Mouse (Mus musculus) limb, embryonic 11.5 days (tissue): ENCODE data around the gene Gm14322. TPM values are rescaled to one million over a fixed set of nuclear protein-coding genes. Genes with fewer than 3 reads are reported as not detected.
"Not testable (repeated sequence)": the region's sequence is repeated elsewhere in the genome, so short reads cannot be mapped to it uniquely, and the experiment has no call there.

Source experiments
- ATAC-seq: fragments of 200-750 bp; cut with Nextera tagmentation; 2 replicates; pipeline ENCODE4 v1.8.0; 2017; ENCODE audit warnings: low read depth; ENCODE audit not compliant: insufficient number of reproducible peaks, low FRiP score, low TSS enrichment
- DNase-seq: peaks from one replicate; pipeline ENCODE4 v3.0.0-alpha.2; 2015; ENCODE audit warnings: low spot score
- H3K27ac ChIP-seq: fragments of 300-500 bp; sonication (generic); replicated peaks from 2 replicates; pipeline ENCODE4 v1.5.1; 2014; ENCODE audit warnings: low read depth, mild to moderate bottlenecking, low read length
- H3K27me3 ChIP-seq: fragments of 300-500 bp; sonication (generic); 2 replicates; pipeline ENCODE4 v1.6.1; 2014; ENCODE audit warnings: mild to moderate bottlenecking, low read length, mixed read lengths; ENCODE audit not compliant: control insufficient read depth, insufficient read depth
- H3K36me3 ChIP-seq: fragments of 300-500 bp; sonication (generic); 2 replicates; pipeline ENCODE4 v1.6.1; 2014; ENCODE audit warnings: mild to moderate bottlenecking, low read length, moderate library complexity, mixed read lengths; ENCODE audit not compliant: control insufficient read depth, insufficient read depth
- H3K4me1 ChIP-seq: fragments of 300-500 bp; sonication (generic); 2 replicates; pipeline ENCODE4 v1.6.1; 2014; ENCODE audit warnings: low read length, mixed read lengths; ENCODE audit not compliant: control insufficient read depth, insufficient read depth
- H3K4me2 ChIP-seq: fragments of 300-500 bp; sonication (generic); 2 replicates; pipeline ENCODE4 v1.6.1; 2014; ENCODE audit warnings: low read depth, mild to moderate bottlenecking, moderate library complexity; ENCODE audit not compliant: severe bottlenecking
- H3K4me3 ChIP-seq: fragments of 300-500 bp; sonication (generic); 2 replicates; pipeline ENCODE4 v1.5.1; 2014; ENCODE audit warnings: low read depth, low read length
- H3K9ac ChIP-seq: fragments of 300-500 bp; sonication (generic); 2 replicates; pipeline ENCODE4 v1.6.1; 2014; ENCODE audit warnings: mild to moderate bottlenecking, low read length
- H3K9me3 ChIP-seq: fragments of 300-500 bp; sonication (generic); 2 replicates; pipeline ENCODE4 v1.6.1; 2016; ENCODE audit warnings: low read length; ENCODE audit not compliant: control insufficient read depth
- WGBS: fragments of 180-500 bp; shearing (Covaris S2); extraction: QIAGEN DNeasy Blood & Tissue Kit; methylation state at CpG from one replicate; pipeline ENCODE4 v1.1.7; 2014; 5-methylcytosine and 5-hydroxymethylcytosine counted together
- polyA plus RNA-seq: library from polyadenylated mRNA; unstranded; fragments of >200 nt; fragmentation: Nextera tagmentation; extraction: Ambion mirVana; gene quantifications from 2 replicates; pipeline ENCODE4 v1.2.1, GENCODE M21; 2014

Gene Gm14322
- polyA plus RNA-seq, result 9.3 and 11.3 TPM in 2 replicates

GRCm38 (mm10) chr2:177758941-177759558, at the start of gene Gm14322:
Gm14322 (plus strand) TSS chr2:177759288.
- DNase-seq, result peak; percentile 21
- 27% methylated on average over 9 of the region's 9 CpGs for WGBS
- not testable (repeated sequence) for H3K4me1 ChIP-seq, H3K36me3 ChIP-seq, H3K4me3 ChIP-seq, ATAC-seq, H3K4me2 ChIP-seq, H3K9me3 ChIP-seq, H3K9ac ChIP-seq, H3K27ac ChIP-seq, H3K27me3 ChIP-seq

DNA sequence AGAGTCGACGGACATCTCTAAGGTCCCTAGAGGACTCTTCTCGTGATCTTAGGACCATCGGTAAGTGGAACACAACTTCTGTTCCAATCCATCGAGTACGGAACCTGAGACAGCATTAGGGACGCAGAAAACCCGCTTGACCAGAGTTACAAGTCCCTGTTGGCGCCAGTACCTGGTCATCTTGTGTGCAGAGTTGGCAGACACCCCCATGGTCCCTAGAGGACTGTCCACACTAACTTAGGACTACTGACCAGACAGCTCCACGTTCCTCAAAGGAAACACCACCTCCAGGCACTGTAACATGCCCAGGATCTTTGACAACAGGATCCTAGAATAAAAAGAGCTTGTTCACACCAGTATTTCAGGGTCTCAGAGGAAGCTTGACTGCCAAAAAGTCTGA, 17.6 kb upstream of the Gm14322 start:
- not testable (repeated sequence) for H3K9me3 ChIP-seq, H3K27me3 ChIP-seq, ATAC-seq, H3K4me2 ChIP-seq, DNase-seq, H3K4me1 ChIP-seq, H3K27ac ChIP-seq, H3K4me3 ChIP-seq, H3K36me3 ChIP-seq, H3K9ac ChIP-seq
- 70% methylated on average over 4 of the region's 10 CpGs for WGBS

GRCm38 (mm10) chr2:177787351-177787750, 28.3 kb downstream of the Gm14322 start:
- not testable (repeated sequence) for H3K27ac ChIP-seq, H3K4me1 ChIP-seq, ATAC-seq, H3K27me3 ChIP-seq, H3K4me2 ChIP-seq, H3K9ac ChIP-seq, H3K36me3 ChIP-seq, H3K4me3 ChIP-seq, DNase-seq, H3K9me3 ChIP-seq
- WGBS, result 76% methylated on average over 1 of the region's 1 CpGs

- H3K4me3 ChIP-seq, ATAC-seq, H3K4me2 ChIP-seq, H3K36me3 ChIP-seq, H3K9me3 ChIP-seq, H3K9ac ChIP-seq, DNase-seq, H3K4me1 ChIP-seq, H3K27ac ChIP-seq, H3K27me3 ChIP-seq: not testable (repeated sequence)
- WGBS, result no CpG with 5 or more reads among the region's 2 CpGs
These were observed 47.1 kb downstream of the Gm14322 start for GRCm38 (mm10) chr2:177806170-177806569.

Other genes starting within 250 kb of the Gm14322 start
- gene Gm14406, start 181.1 kb upstream of the Gm14322 start, polyA plus RNA-seq, result 0.17 TPM in 1 of 2 replicates, not detected in the other
- 34.5 and 36.1 TPM in 2 replicates for gene Gm14325, start 81.0 kb downstream of the Gm14322 start, polyA plus RNA-seq
- gene Gm14327, start 137.8 kb downstream of the Gm14322 start, polyA plus RNA-seq, result 1.9 and 3.5 TPM in 2 replicates
- not detected in 2 replicates for gene Zfp972, start 166.3 kb downstream of the Gm14322 start, polyA plus RNA-seq
- 14.4 and 15.4 TPM in 2 replicates for gene Gm14326, start 198.0 kb downstream of the Gm14322 start, polyA plus RNA-seq